Mouse (Mus musculus) inflammation-experienced regulatory T-cells (primary cell): ENCODE measurements around the gene Ring1. TPM values are rescaled to one million over a fixed set of nuclear protein-coding genes. Genes with fewer than 3 reads are reported as not detected.

Experiments
- polyA plus RNA-seq, 2 experiments: library from polyadenylated mRNA; unstranded; fragments of 100-300 nt; shearing (Covaris generic); gene quantifications; one replicate each; pipeline ENCODE4 v1.2.1; 2017

The Ring1 gene
- polyA plus RNA-seq, result 10 to 100 TPM; 35.6 to 38.2 TPM

GRCm38 (mm10) chr17:34024317-34024821 is at the start of gene Ring1:
Gene Ring1 (minus strand): TSS chr17:34024680.

GRCm38 (mm10) chr17:34038878-34039561 is 14.5 kb upstream of the Ring1 start, which contains the start of gene Col11a2:
Gene Col11a2 (plus strand): TSS chr17:34039437.

DNA sequence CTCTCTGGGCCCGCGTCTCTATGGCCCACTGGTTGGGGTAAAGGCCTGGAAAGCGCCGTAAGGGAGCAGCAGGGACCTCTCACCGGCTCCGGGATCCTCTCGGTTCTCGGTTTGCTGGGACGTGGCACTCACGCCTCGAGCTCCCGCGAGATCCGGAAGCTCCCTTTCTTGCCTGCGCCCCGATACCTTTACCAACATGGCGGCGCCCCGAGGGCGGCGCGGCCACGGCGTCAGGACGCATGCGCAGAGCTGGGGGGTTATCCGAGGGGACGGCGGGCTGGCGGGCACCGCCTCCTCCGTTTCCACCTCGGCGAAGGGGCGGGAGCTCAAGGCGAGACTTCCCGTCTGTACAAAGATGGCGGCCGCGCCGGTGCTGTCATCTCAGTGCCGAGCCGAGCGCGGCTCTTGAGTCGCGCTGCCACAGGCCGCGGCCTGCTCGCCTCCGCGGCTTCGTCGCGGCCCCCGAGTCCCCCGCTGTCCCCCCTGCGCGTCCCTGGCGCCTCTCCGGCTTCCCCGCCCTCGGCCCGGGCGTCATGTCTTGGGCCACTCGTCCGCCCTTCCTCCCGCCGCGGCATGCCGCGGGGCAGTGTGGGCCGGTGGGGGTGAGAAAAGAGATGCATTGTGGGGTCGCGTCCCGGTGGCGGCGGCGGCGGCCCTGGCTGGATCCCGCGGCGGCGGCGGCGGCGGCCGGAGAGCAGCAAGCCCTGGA is 7.1 kb upstream of the Ring1 start, which contains the start of the genes Slc39a7 and Rxrb:
Gene Slc39a7, minus strand, starts transcription at position 218 of the 709 bp plus-strand sequence.
Gene Rxrb, plus strand, starts transcription at position 348 of the 709 bp plus-strand sequence.

DNA sequence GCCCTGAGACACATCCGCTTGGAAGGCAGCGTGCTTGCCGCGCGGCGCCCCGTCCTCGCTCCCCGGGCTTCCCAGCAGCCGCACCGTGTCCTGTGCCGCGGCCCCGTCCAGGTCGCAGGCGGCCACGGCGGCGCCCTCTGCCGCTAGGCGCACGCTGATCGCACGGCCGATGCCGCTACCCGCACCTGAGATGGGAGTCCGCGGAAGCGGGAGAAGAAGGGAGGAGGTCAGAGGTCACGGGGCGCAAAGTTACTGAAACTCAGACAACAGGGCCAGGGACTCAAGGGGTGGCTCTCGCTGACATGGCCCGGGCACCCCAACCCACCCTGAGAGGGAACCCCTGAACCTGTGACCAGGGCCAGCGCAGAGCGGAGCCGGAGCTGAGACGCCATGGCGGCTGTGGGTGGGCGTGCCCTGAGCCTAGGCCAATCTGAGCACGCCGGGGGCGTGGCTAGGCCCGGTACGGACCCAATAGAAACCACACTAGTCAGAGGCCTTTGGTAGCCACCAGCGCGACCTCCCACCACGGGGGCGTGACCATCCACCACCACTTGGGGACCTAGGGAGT is 3.3 kb upstream of the Ring1 start, which contains the start of gene H2-Ke6:
Gene H2-Ke6, minus strand, starts transcription at position 405 of the 568 bp plus-strand sequence.

GRCm38 (mm10) chr17:34000150-34000537 is 24.3 kb downstream of the Ring1 start, which contains the start of gene H2-K1:
Gene H2-K1 (minus strand): TSS chr17:34000347.

Other genes starting within 250 kb of the Ring1 start
- 1 to 10 TPM; 3.2 to 7.7 TPM for gene Angptl4, start 242.8 kb downstream of the Ring1 start, polyA plus RNA-seq
- 10 to 100 TPM in 1 of 2 experiments, 1 to 10 TPM in 1; 6.9 to 16.4 TPM for gene Kank3, start 214.2 kb downstream of the Ring1 start, polyA plus RNA-seq
- 100 to 1,000 TPM; 768 to 791 TPM for gene Rps28, start 200.1 kb downstream of the Ring1 start, polyA plus RNA-seq
- gene Ndufa7, start 200.1 kb downstream of the Ring1 start, polyA plus RNA-seq, result 100 to 1,000 TPM; 295 to 298 TPM
- 10 to 100 TPM; 12.7 to 26.5 TPM for gene Cd320, start 181.6 kb downstream of the Ring1 start, polyA plus RNA-seq
- not detected for gene Gm7029, start 150.8 kb downstream of the Ring1 start, polyA plus RNA-seq
- 1 to 10 TPM; 5.4 to 5.9 TPM for gene Kifc1, start 134.0 kb downstream of the Ring1 start, polyA plus RNA-seq
- gene Platr17, start 119.5 kb downstream of the Ring1 start, polyA plus RNA-seq, result 1 to 10 TPM; 2.7 to 8.0 TPM
- gene Daxx, start 115.3 kb downstream of the Ring1 start, polyA plus RNA-seq, result 100 to 1,000 TPM in 1 of 2 experiments, 10 to 100 TPM in 1; 88.4 to 128 TPM
- gene Tapbp, start 108.8 kb downstream of the Ring1 start, polyA plus RNA-seq, result 100 to 1,000 TPM; 609 to 631 TPM
- gene Zbtb22, start 108.8 kb downstream of the Ring1 start, polyA plus RNA-seq, result 10 to 100 TPM; 19.7 to 30.0 TPM
- 100 to 1,000 TPM; 129 to 170 TPM for gene Rgl2, start 95.1 kb downstream of the Ring1 start, polyA plus RNA-seq
- gene Pfdn6, start 84.3 kb downstream of the Ring1 start, polyA plus RNA-seq, result 100 to 1,000 TPM; 132 to 142 TPM
- 10 to 100 TPM; 59.2 to 75.0 TPM for gene Wdr46, start 84.0 kb downstream of the Ring1 start, polyA plus RNA-seq
- gene B3galt4, start 73.2 kb downstream of the Ring1 start, polyA plus RNA-seq, result 10 to 100 TPM; 21.9 to 44.0 TPM
- 10 to 100 TPM; 69.7 to 81.8 TPM for gene Vps52, start 68.9 kb downstream of the Ring1 start, polyA plus RNA-seq
- gene Rps18, start 68.7 kb downstream of the Ring1 start, polyA plus RNA-seq, result 1,000 to 10,000 TPM; 1,990 to 2,168 TPM
- gene H2-K1, start 24.3 kb downstream of the Ring1 start, polyA plus RNA-seq, result over 10,000 TPM; 12,130 to 12,778 TPM
- 100 to 1,000 TPM; 289 to 375 TPM for gene H2-Ke6, start 3.4 kb upstream of the Ring1 start, polyA plus RNA-seq
- 100 to 1,000 TPM in 1 of 2 experiments, 10 to 100 TPM in 1; 96.5 to 149 TPM for gene Slc39a7, start 7.0 kb upstream of the Ring1 start, polyA plus RNA-seq
- 10 to 100 TPM; 66.1 to 98.3 TPM for gene Rxrb, start 7.1 kb upstream of the Ring1 start, polyA plus RNA-seq
- 1 to 10 TPM in 1 of 2 experiments, under 1 TPM in 1; 0.72 to 3.2 TPM for gene Col11a2, start 14.8 kb upstream of the Ring1 start, polyA plus RNA-seq
- gene H2-Oa, start 67.7 kb upstream of the Ring1 start, polyA plus RNA-seq, result 10 to 100 TPM; 31.7 to 45.1 TPM
- gene H2-DMa, start 94.9 kb upstream of the Ring1 start, polyA plus RNA-seq, result 100 to 1,000 TPM in 1 of 2 experiments, 10 to 100 TPM in 1; 99.4 to 105 TPM
- 100 to 1,000 TPM; 199 to 255 TPM for gene Brd2, start 98.0 kb upstream of the Ring1 start, polyA plus RNA-seq
- 10 to 100 TPM; 11.6 to 22.4 TPM for gene H2-DMb2, start 118.6 kb upstream of the Ring1 start, polyA plus RNA-seq
- 10 to 100 TPM in 1 of 2 experiments, 1 to 10 TPM in 1; 2.8 to 12.1 TPM for gene H2-DMb1, start 128.4 kb upstream of the Ring1 start, polyA plus RNA-seq
- 100 to 1,000 TPM; 379 to 418 TPM for gene Tap1, start 162.9 kb upstream of the Ring1 start, polyA plus RNA-seq
- 100 to 1,000 TPM; 443 to 527 TPM for gene Psmb9, start 163.1 kb upstream of the Ring1 start, polyA plus RNA-seq
- gene Psmb8, start 173.0 kb upstream of the Ring1 start, polyA plus RNA-seq, result 1,000 to 10,000 TPM; 1,068 to 1,232 TPM
- gene Tap2, start 178.8 kb upstream of the Ring1 start, polyA plus RNA-seq, result 100 to 1,000 TPM; 330 to 339 TPM
- 10 to 100 TPM; 69.7 to 70.8 TPM for gene H2-Ob, start 214.2 kb upstream of the Ring1 start, polyA plus RNA-seq
- gene H2-Ab1, start 233.0 kb upstream of the Ring1 start, polyA plus RNA-seq, result 100 to 1,000 TPM in 1 of 2 experiments, 10 to 100 TPM in 1; 49.6 to 150 TPM